Mouse (Mus musculus) cerebellum, postnatal 14 days (tissue): ENCODE data around the gene Ankrd13a.
"Not testable (repeated sequence)": the region's sequence is repeated elsewhere in the genome, so short reads cannot be mapped to it uniquely, and the experiment has no call there.

Experiments
- DNase-seq, 2 experiments: peaks; one replicate each; pipeline ENCODE4 v3.0.0; 2021; ENCODE audit warnings: mixed read lengths in 2 of 2

Gene Ankrd13a

GRCm38 (mm10) chr5:114840481-114840880, 66.0 kb downstream of the Ankrd13a start:
- not testable (repeated sequence) for DNase-seq

- DNase-seq = peak in 1 of 2 experiments; percentile 38
These were observed 67.7 kb downstream of the Ankrd13a start for GRCm38 (mm10) chr5:114842155-114842554.

- no peak for DNase-seq
These were observed 68.2 kb downstream of the Ankrd13a start for GRCm38 (mm10) chr5:114842674-114843073.

GRCm38 (mm10) chr5:114844371-114844770, 69.9 kb downstream of the Ankrd13a start:
- DNase-seq = not testable (repeated sequence)

GRCm38 (mm10) chr5:114851565-114852236, 77.2 kb downstream of the Ankrd13a start:
- no peak for DNase-seq

GRCm38 (mm10) chr5:114853364-114853763, 78.9 kb downstream of the Ankrd13a start, which contains the start of gene 4930519G04Rik:
Gene 4930519G04Rik (plus strand): TSS chr5:114853664.
- not testable (repeated sequence) for DNase-seq
